Mouse (Mus musculus) limb, embryonic 12.5 days (tissue): ENCODE data around the gene Uckl1. TPM values are rescaled to one million over a fixed set of nuclear protein-coding genes. Genes with fewer than 3 reads are reported as not detected.

Experiments used
- ATAC-seq: fragments of 200-750 bp; cut with Nextera tagmentation; 2 replicates; pipeline ENCODE4 v1.8.0; 2017; ENCODE audit warnings: low read depth, moderate TSS enrichment; ENCODE audit not compliant: insufficient number of reproducible peaks, insufficient read depth, low FRiP score, low TSS enrichment
- H3K27ac ChIP-seq: fragments of 300-500 bp; sonication (generic); 2 replicates; pipeline ENCODE4 v1.5.1; 2016; ENCODE audit warnings: mild to moderate bottlenecking, moderate library complexity
- H3K27me3 ChIP-seq: fragments of 300-500 bp; sonication (generic); 2 replicates; pipeline ENCODE4 v1.6.1; 2016; ENCODE audit warnings: mild to moderate bottlenecking, moderate library complexity
- H3K36me3 ChIP-seq: fragments of 300-500 bp; sonication (generic); 2 replicates; pipeline ENCODE4 v1.6.1; 2016; ENCODE audit warnings: mild to moderate bottlenecking, moderate library complexity
- H3K4me1 ChIP-seq: fragments of 300-500 bp; sonication (generic); replicated peaks from 2 replicates; pipeline ENCODE4 v1.6.1; 2016
- H3K4me2 ChIP-seq: fragments of 300-500 bp; sonication (generic); 2 replicates; pipeline ENCODE4 v1.6.1; 2016; ENCODE audit warnings: mild to moderate bottlenecking, moderate library complexity
- H3K4me3 ChIP-seq: fragments of 300-500 bp; sonication (generic); replicated peaks from 2 replicates; pipeline ENCODE4 v1.5.1; 2016; ENCODE audit warnings: mild to moderate bottlenecking
- H3K9ac ChIP-seq: fragments of 300-500 bp; sonication (generic); replicated peaks from 2 replicates; pipeline ENCODE4 v1.6.1; 2016; ENCODE audit warnings: mild to moderate bottlenecking, moderate library complexity
- H3K9me3 ChIP-seq: fragments of 300-500 bp; sonication (generic); 2 replicates; pipeline ENCODE4 v1.6.1; 2016; ENCODE audit warnings: mild to moderate bottlenecking, moderate library complexity
- WGBS: fragments of 180-500 bp; shearing (Covaris S2); methylation state at CpG from one replicate; pipeline ENCODE4 v1.1.7; 2016; 5-methylcytosine and 5-hydroxymethylcytosine counted together
- polyA plus RNA-seq: library from polyadenylated mRNA; unstranded; fragments of >200 nt; fragmentation: Nextera tagmentation; extraction: Ambion mirVana; gene quantifications from 2 replicates; pipeline ENCODE4 v1.2.1, GENCODE M21; 2016

The Uckl1 gene
- polyA plus RNA-seq, 1 experiment from 2014 or later, result 37.9 TPM

- ATAC-seq, result no peak
- 95% methylated on average over 10 of the region's 10 CpGs for WGBS
- H3K9ac ChIP-seq, result no peak overlapping the region
- H3K36me3 ChIP-seq, result peaks cover 20% of the 10 kb centered on the region
- no peaks in the 10 kb centered on the region for H3K4me1 ChIP-seq
- H3K27me3 ChIP-seq, result no peaks in the 10 kb centered on the region
- H3K4me3 ChIP-seq, result no peak overlapping the region
- H3K9me3 ChIP-seq, result no peaks in the 10 kb centered on the region
- H3K4me2 ChIP-seq, result no peak overlapping the region
- no peak overlapping the region for H3K27ac ChIP-seq
Observed at GRCm38 (mm10) chr2:181569856-181570255, 14.8 kb downstream of the Uckl1 start.

GRCm38 (mm10) chr2:181568272-181569008 lies 16.3 kb downstream of the Uckl1 start:
- Histone ChIP-seq H3K27me3 (no peaks in the 10 kb centered on the region), H3K9ac (no peak overlapping the region), H3K4me3 (no peak overlapping the region), H3K4me2 (no peak overlapping the region), H3K4me1 (no peaks in the 10 kb centered on the region), H3K36me3 (peaks cover 15% of the 10 kb centered on the region), H3K9me3 (no peaks in the 10 kb centered on the region), H3K27ac (no peak overlapping the region)
- 79% methylated on average over 7 of the region's 7 CpGs for WGBS
- ATAC-seq, result no peak

- Histone ChIP-seq H3K9ac (no peak overlapping the region), H3K27me3 (no peaks in the 10 kb centered on the region), H3K9me3 (no peaks in the 10 kb centered on the region), H3K36me3 (peaks cover 4% of the 10 kb centered on the region; the same call in 1 of the 2 replicates), H3K4me2 (no peak overlapping the region), H3K27ac (no peak overlapping the region), H3K4me1 (no peaks in the 10 kb centered on the region), H3K4me3 (no peak overlapping the region)
- ATAC-seq, result no peak
- WGBS, result 85% methylated on average over 3 of the region's 3 CpGs
Observed at GRCm38 (mm10) chr2:181567338-181567737, 17.4 kb downstream of the Uckl1 start.

GRCm38 (mm10) chr2:181553772-181554171 lies 30.9 kb downstream of the Uckl1 start:
- Histone ChIP-seq H3K4me1 (no peaks in the 10 kb centered on the region), H3K27me3 (no peaks in the 10 kb centered on the region), H3K36me3 (peaks cover 60% of the 10 kb centered on the region), H3K4me3 (no peak overlapping the region), H3K27ac (no peak overlapping the region), H3K9ac (no peak overlapping the region), H3K9me3 (no peaks in the 10 kb centered on the region), H3K4me2 (no peak overlapping the region)
- no peak for ATAC-seq

- Histone ChIP-seq H3K27ac (no peak overlapping the region), H3K36me3 (peaks cover 87% of the 10 kb centered on the region), H3K9ac (no peak overlapping the region), H3K9me3 (no peaks in the 10 kb centered on the region), H3K4me1 (no peaks in the 10 kb centered on the region), H3K27me3 (no peaks in the 10 kb centered on the region), H3K4me3 (no peak overlapping the region), H3K4me2 (no peak overlapping the region)
- no peak for ATAC-seq
- WGBS, result 94% methylated on average over 2 of the region's 2 CpGs
Observed at GRCm38 (mm10) chr2:181550233-181550632, 34.5 kb downstream of the Uckl1 start.

- Histone ChIP-seq H3K4me3 (no peak overlapping the region), H3K27ac (no peak overlapping the region), H3K4me2 (no peak overlapping the region), H3K36me3 (peaks cover 77% of the 10 kb centered on the region), H3K9ac (no peak overlapping the region), H3K4me1 (no peaks in the 10 kb centered on the region), H3K9me3 (no peaks in the 10 kb centered on the region), H3K27me3 (no peaks in the 10 kb centered on the region)
- WGBS, result 95% methylated on average over 5 of the region's 5 CpGs
- ATAC-seq, result no peak
Observed at GRCm38 (mm10) chr2:181548682-181549081, 36.0 kb downstream of the Uckl1 start.

- no peak for ATAC-seq
- Histone ChIP-seq H3K4me1 (no peaks in the 10 kb centered on the region), H3K27me3 (no peaks in the 10 kb centered on the region), H3K36me3 (peaks cover 72% of the 10 kb centered on the region), H3K9me3 (no peaks in the 10 kb centered on the region), H3K4me2 (no peak overlapping the region), H3K4me3 (no peak overlapping the region), H3K9ac (no peak overlapping the region), H3K27ac (no peak overlapping the region)
- WGBS, result 61% methylated on average over 1 of the region's 1 CpGs
Observed at GRCm38 (mm10) chr2:181548227-181548626, 36.5 kb downstream of the Uckl1 start.

- H3K36me3 ChIP-seq, result peaks cover 62% of the 10 kb centered on the region
- WGBS, result 97% methylated on average over 7 of the region's 7 CpGs
Observed at GRCm38 (mm10) chr2:181546142-181546541, 38.5 kb downstream of the Uckl1 start.

GRCm38 (mm10) chr2:181541761-181542380 lies 42.8 kb downstream of the Uckl1 start:
- no peak overlapping the region for H3K4me2 ChIP-seq
- no peaks in the 10 kb centered on the region for H3K9me3 ChIP-seq
- 94% methylated on average over 6 of the region's 6 CpGs for WGBS
- H3K27me3 ChIP-seq, result no peaks in the 10 kb centered on the region
- no peaks in the 10 kb centered on the region; the same call in 1 of the 2 replicates for H3K4me1 ChIP-seq
- peaks cover 27% of the 10 kb centered on the region for H3K36me3 ChIP-seq
- H3K27ac ChIP-seq, result no peak overlapping the region
- no peak for ATAC-seq
- no peak overlapping the region for H3K9ac ChIP-seq
- H3K4me3 ChIP-seq, result no peak overlapping the region

More at GRCm38 (mm10) chr2:181546142-181546541, 38.5 kb downstream of the Uckl1 start:
- Histone ChIP-seq H3K4me1 (no peaks in the 10 kb centered on the region), H3K4me3 (no peak overlapping the region), H3K9me3 (no peaks in the 10 kb centered on the region), H3K4me2 (no peak overlapping the region), H3K27me3 (no peaks in the 10 kb centered on the region), H3K27ac (no peak overlapping the region), H3K9ac (no peak overlapping the region)
- no peak for ATAC-seq

GRCm38 (mm10) chr2:181537444-181538047 lies 47.1 kb downstream of the Uckl1 start:
- Histone ChIP-seq H3K9ac (no peak overlapping the region), H3K27ac (0 out of 2 replicates have a peak overlapping the region, but pooled peaks have one; percentile 54), H3K4me3 (no peak overlapping the region), H3K36me3 (peaks cover 23% of the 10 kb centered on the region), H3K9me3 (0 out of 2 replicates have a peak, but pooled peaks cover 2% of the 10 kb centered on the region), H3K4me2 (no peak overlapping the region), H3K27me3 (no peaks in the 10 kb centered on the region), H3K4me1 (no peaks in the 10 kb centered on the region; the same call in 1 of the 2 replicates)
- no peak for ATAC-seq
- WGBS, result 89% methylated on average over 2 of the region's 2 CpGs

GRCm38 (mm10) chr2:181536410-181536809 lies 48.3 kb downstream of the Uckl1 start:
- Histone ChIP-seq H3K9ac (no peak overlapping the region), H3K27me3 (no peaks in the 10 kb centered on the region), H3K27ac (no peak overlapping the region), H3K4me2 (no peak overlapping the region), H3K4me3 (no peak overlapping the region), H3K36me3 (peaks cover 25% of the 10 kb centered on the region), H3K4me1 (no peaks in the 10 kb centered on the region; the same call in 1 of the 2 replicates), H3K9me3 (peaks cover 11% of the 10 kb centered on the region; the same call in 1 of the 2 replicates)
- no peak for ATAC-seq
- 92% methylated on average over 2 of the region's 2 CpGs for WGBS
